Mouse (Mus musculus) thymus, adult 2 months (tissue): ENCODE measurements around the gene Rarb.

Experiments used
- CTCF ChIP-seq: fragments of 200-500 bp; IDR thresholded peaks from 2 replicates; pipeline ENCODE4 v1.5.1; 2012; ENCODE audit warnings: mild to moderate bottlenecking, control low read depth, low read length, moderate library complexity, borderline replicate concordance; ENCODE audit not compliant: control insufficient read depth, poor library complexity, insufficient read depth; ENCODE audit errors: extremely low read depth
- POLR2A ChIP-seq: fragments of 200-500 bp; IDR thresholded peaks from 2 replicates; pipeline ENCODE4 v1.6.1; 2012; ENCODE audit warnings: mild to moderate bottlenecking, low read length, control low read depth, moderate library complexity; ENCODE audit not compliant: control insufficient read depth, poor library complexity, insufficient read depth; ENCODE audit errors: extremely low read depth

DNA sequence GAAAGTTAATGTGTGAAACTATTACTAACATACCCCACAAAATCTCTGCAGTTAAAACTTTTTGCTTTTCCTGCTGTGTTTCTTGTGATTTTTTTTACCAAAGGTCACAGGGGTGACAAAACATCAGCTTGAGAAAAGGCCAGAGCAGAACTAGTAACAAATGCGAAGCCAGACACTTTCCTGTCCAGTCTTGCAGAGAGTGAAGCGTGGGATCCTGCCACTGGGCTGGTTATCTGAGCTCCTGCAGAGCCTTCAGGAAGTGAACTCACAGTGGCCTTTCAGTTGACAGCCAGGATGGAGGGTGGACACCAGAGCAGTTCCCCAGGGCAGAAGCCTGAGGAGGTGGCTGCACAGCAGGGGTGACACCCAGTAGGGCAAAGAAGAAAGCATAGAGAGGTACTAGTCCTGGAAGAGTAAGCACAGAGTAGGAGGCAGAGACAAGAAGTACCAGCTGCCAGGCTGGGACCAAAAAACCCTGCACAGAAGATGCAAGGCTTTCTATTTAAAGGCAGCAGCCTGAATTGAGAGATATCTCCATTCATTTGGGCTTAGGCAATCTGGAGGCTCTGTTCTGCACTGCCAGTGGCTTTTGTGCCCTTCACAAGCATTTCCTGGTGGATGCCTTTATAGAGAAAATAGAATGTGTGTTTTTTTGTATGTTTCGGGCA is 123.4 kb downstream of the Rarb start:
- TF ChIP-seq CTCF = no peak
- no peak for TF ChIP-seq POLR2A
